Mouse (Mus musculus) macrophage (primary cell): Measurements from ENCODE around the gene Samd14. TPM values are rescaled to one million over a fixed set of nuclear protein-coding genes. Genes with fewer than 3 reads are reported as not detected.

Experiments used
- H3K27ac ChIP-seq: fragments of 350-480 bp; formaldehyde crosslinking; 2 replicates; pipeline ENCODE4 v1.9.0; 2021
- H3K36me3 ChIP-seq: fragments of 350-480 bp; formaldehyde crosslinking; 2 replicates; pipeline ENCODE4 v1.9.0; 2021; ENCODE audit errors: inconsistent target
- H3K4me3 ChIP-seq: fragments of 350-480 bp; formaldehyde crosslinking; 2 replicates; pipeline ENCODE4 v1.9.0; 2021; ENCODE audit errors: inconsistent target
- H3K79me2 ChIP-seq: fragments of 350-480 bp; formaldehyde crosslinking; 2 replicates; pipeline ENCODE4 v1.9.0; 2021; ENCODE audit errors: inconsistent target
- WGBS: methylation state at CpG from one replicate; pipeline ENCODE4 v1.1.7; 2026; ENCODE audit warnings: inconsistent platforms; ENCODE audit not compliant: missing documents; 5-methylcytosine and 5-hydroxymethylcytosine counted together
- polyA plus RNA-seq: library from polyadenylated mRNA; stranded (reverse); fragments of 250-400 nt; gene quantifications from 3 replicates; pipeline ENCODE4 v1.2.4, GENCODE M21; 2018; ENCODE audit warnings: inconsistent platforms

Samd14 gene
- polyA plus RNA-seq, 1 experiment from 2014 or later = 0.06 TPM

GRCm38 (mm10) chr11:94979462-94980179 is 30.1 kb upstream of the Samd14 start:
- Histone ChIP-seq H3K79me2 (no peaks in the 10 kb centered on the region), H3K27ac (no peak overlapping the region), H3K4me3 (no peak overlapping the region), H3K36me3 (no peaks in the 10 kb centered on the region)
- WGBS = 83% methylated on average over 11 of the region's 11 CpGs

GRCm38 (mm10) chr11:94985140-94985539 is 24.5 kb upstream of the Samd14 start:
- Histone ChIP-seq H3K4me3 (no peak overlapping the region), H3K79me2 (no peaks in the 10 kb centered on the region), H3K36me3 (no peaks in the 10 kb centered on the region), H3K27ac (no peak overlapping the region)
- 78% methylated on average over 1 of the region's 1 CpGs for WGBS

- 89% methylated on average over 4 of the region's 5 CpGs for WGBS
- H3K4me3 ChIP-seq = no peak overlapping the region
Measured at GRCm38 (mm10) chr11:94985822-94986221, 23.9 kb upstream of the Samd14 start.

GRCm38 (mm10) chr11:94986435-94986834 is 23.2 kb upstream of the Samd14 start:
- H3K79me2 ChIP-seq = peaks cover 4% of the 10 kb centered on the region; the same call in 1 of the 2 replicates
- H3K36me3 ChIP-seq = no peaks in the 10 kb centered on the region
- WGBS = 43% methylated on average over 2 of the region's 2 CpGs
- H3K4me3 ChIP-seq = no peak overlapping the region
- H3K27ac ChIP-seq = no peak overlapping the region

More at GRCm38 (mm10) chr11:94985822-94986221, 23.9 kb upstream of the Samd14 start:
- Histone ChIP-seq H3K36me3 (no peaks in the 10 kb centered on the region), H3K27ac (no peak overlapping the region), H3K79me2 (no peaks in the 10 kb centered on the region)

GRCm38 (mm10) chr11:94987341-94987740 is 22.3 kb upstream of the Samd14 start:
- Histone ChIP-seq H3K4me3 (no peak overlapping the region), H3K27ac (no peak overlapping the region), H3K36me3 (no peaks in the 10 kb centered on the region), H3K79me2 (peaks cover 8% of the 10 kb centered on the region; the same call in 1 of the 2 replicates)
- 63% methylated on average over 6 of the region's 6 CpGs for WGBS

- WGBS = 77% methylated on average over 8 of the region's 8 CpGs
- peaks cover 13% of the 10 kb centered on the region for H3K79me2 ChIP-seq
- no peak overlapping the region for H3K27ac ChIP-seq
- no peaks in the 10 kb centered on the region for H3K36me3 ChIP-seq
- no peak overlapping the region for H3K4me3 ChIP-seq
Measured at GRCm38 (mm10) chr11:94987851-94988250, 21.8 kb upstream of the Samd14 start.

GRCm38 (mm10) chr11:94988780-94989561 is 20.7 kb upstream of the Samd14 start:
- Histone ChIP-seq H3K27ac (peak overlapping the region; percentile 85), H3K79me2 (peaks cover 24% of the 10 kb centered on the region), H3K4me3 (peak overlapping the region; percentile 33), H3K36me3 (no peaks in the 10 kb centered on the region)
- 31% methylated on average over 10 of the region's 10 CpGs for WGBS

- 0% methylated on average over 12 of the region's 12 CpGs for WGBS
- Histone ChIP-seq H3K4me3 (peak overlapping the region; percentile 33), H3K36me3 (no peaks in the 10 kb centered on the region), H3K79me2 (peaks cover 31% of the 10 kb centered on the region), H3K27ac (peak overlapping the region; percentile 85)
Measured at GRCm38 (mm10) chr11:94989562-94990017, 20.1 kb upstream of the Samd14 start.

- peak overlapping the region; percentile 85 for H3K27ac ChIP-seq
- H3K79me2 ChIP-seq = peaks cover 37% of the 10 kb centered on the region
- H3K4me3 ChIP-seq = peak overlapping the region; percentile 33
- H3K36me3 ChIP-seq = no peaks in the 10 kb centered on the region
- WGBS = 16% methylated on average over 6 of the region's 6 CpGs
Measured at GRCm38 (mm10) chr11:94990102-94990748, 19.5 kb upstream of the Samd14 start.

GRCm38 (mm10) chr11:94990749-94991577 is 18.7 kb upstream of the Samd14 start, which contains the start of gene Ppp1r9b:
Gene Ppp1r9b (plus strand): TSS chr11:94991035.
- WGBS = under 1% methylated on average over 66 of the region's 69 CpGs
- Histone ChIP-seq H3K27ac (peak within 1 kb of the TSS; percentile 85), H3K79me2 (peaks cover 44% of the 10 kb centered on the region), H3K4me3 (peak within 1 kb of the TSS; percentile 48), H3K36me3 (no peaks in the 10 kb centered on the region)

GRCm38 (mm10) chr11:94991641-94992479 is 17.8 kb upstream of the Samd14 start:
- WGBS = under 1% methylated on average over 93 of the region's 99 CpGs
- Histone ChIP-seq H3K36me3 (peaks cover 7% of the 10 kb centered on the region; the same call in 1 of the 2 replicates), H3K79me2 (peaks cover 53% of the 10 kb centered on the region), H3K4me3 (peak overlapping the region; percentile 70), H3K27ac (peak overlapping the region; percentile 93)

- Histone ChIP-seq H3K4me3 (peak overlapping the region; percentile 70), H3K36me3 (peaks cover 13% of the 10 kb centered on the region; the same call in 1 of the 2 replicates), H3K79me2 (peaks cover 59% of the 10 kb centered on the region), H3K27ac (peak overlapping the region; percentile 93)
- WGBS = under 1% methylated on average over 20 of the region's 20 CpGs
Measured at GRCm38 (mm10) chr11:94992480-94992753, 17.3 kb upstream of the Samd14 start.
